Mouse (Mus musculus): ENCODE measurements around the gene Zcchc18. TPM values are rescaled to one million over a fixed set of nuclear protein-coding genes. Genes with fewer than 3 reads are reported as not detected.

Gene Zcchc18
- polyA plus RNA-seq, 1 experiment from 2014 or later: 94.4 TPM

DNA sequence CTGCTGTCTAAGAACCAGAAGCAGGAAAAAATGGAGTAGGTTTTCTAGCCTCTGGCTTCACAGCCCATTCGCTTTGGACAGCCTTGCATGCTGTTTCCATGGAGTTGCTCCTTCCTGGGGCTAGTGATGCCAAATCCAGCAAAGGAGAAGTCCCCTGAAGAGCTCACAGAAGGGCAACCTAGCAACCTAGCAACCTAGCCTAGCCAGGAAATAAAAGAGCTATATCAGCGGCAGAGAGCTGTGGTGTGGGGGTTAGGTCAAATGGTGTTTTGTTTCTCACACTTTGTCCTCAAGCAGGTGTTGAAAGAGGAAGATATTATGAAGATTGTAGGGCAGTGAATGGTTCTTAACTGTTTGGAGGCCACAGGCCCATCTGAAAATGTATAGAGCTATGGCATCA is 1.7 kb upstream of the Zcchc18 start:
- Histone ChIP-seq H3K36me3 (ENCODE audit: control insufficient read depth, insufficient read depth, low read length) (no peaks in the 10 kb centered on the region), H3K4me2 (ENCODE audit: low read depth, low read length, severe bottlenecking) (no peak overlapping the region), H3K27me3 (ENCODE audit: control insufficient read depth, insufficient read depth, low read length) (peaks cover 2% of the 10 kb centered on the region; the same call in 1 of the 2 replicates), H3K9ac (ENCODE audit: low read length) (no peak overlapping the region), H3K27ac (ENCODE audit: low read depth, low read length) (no peak overlapping the region), H3K4me3 (ENCODE audit: low read depth, low read length) (no peak overlapping the region), H3K9me3 (ENCODE audit: control insufficient read depth, low read length) (no peaks in the 10 kb centered on the region), H3K4me1 (replicated peaks; ENCODE audit: control insufficient read depth, insufficient read depth, low read length) (no peaks in the 10 kb centered on the region)
- no peak for DNase-seq (ENCODE audit: low spot score)
- WGBS: 48% methylated on average over 2 of the region's 2 CpGs
- no peak for ATAC-seq (replicated peaks; ENCODE audit: low FRiP score)

DNA sequence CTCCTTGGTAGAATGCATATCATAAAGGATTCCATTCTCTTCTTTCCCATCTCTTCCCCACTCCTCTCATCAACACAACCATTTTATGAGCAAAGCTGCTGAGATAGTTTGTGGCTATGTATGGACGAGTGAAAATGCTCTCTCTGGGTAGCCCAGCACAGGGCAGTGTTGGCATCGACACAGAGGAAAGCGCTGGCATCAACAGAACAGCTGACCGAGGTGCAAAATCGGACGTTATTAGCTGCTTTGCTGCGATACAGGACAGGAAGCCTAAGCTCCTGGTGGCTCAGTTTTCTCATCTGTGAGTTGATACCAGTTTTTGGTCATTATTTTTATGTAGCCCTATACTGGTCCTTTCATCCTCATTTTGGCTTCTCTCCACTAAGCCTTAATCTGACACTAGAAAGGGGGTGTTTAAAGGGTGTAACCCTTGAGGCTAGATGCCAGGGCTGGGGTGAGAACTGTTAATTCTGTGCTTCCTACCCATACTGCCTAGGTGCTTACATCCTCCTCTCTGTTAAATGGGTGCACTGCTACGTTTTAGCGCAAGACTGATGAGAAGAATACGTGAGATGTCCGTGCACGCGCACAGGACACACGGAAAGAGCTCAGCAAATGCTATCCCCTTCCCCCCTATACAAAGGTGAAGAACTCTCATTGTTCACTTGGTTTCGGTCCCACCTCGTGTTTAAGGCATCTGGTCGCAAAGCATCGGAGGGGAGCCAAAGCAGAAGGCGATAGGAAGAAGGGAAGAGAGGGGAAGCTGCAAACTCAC is 577 bp upstream of the Zcchc18 start:
- Histone ChIP-seq H3K4me1 (replicated peaks; ENCODE audit: control insufficient read depth, insufficient read depth, low read length) (no peaks in the 10 kb centered on the region), H3K36me3 (ENCODE audit: control insufficient read depth, insufficient read depth, low read length) (no peaks in the 10 kb centered on the region), H3K4me2 (ENCODE audit: low read depth, low read length, severe bottlenecking) (peak overlapping the region; percentile 57), H3K9ac (ENCODE audit: low read length) (peak overlapping the region; percentile 54), H3K4me3 (ENCODE audit: low read depth, low read length) (peak overlapping the region; percentile 33), H3K9me3 (ENCODE audit: control insufficient read depth, low read length) (no peaks in the 10 kb centered on the region), H3K27me3 (ENCODE audit: control insufficient read depth, insufficient read depth, low read length) (peaks cover 2% of the 10 kb centered on the region; the same call in 1 of the 2 replicates), H3K27ac (ENCODE audit: low read depth, low read length) (no peak overlapping the region; the same call in 1 of the 2 replicates)
- ATAC-seq (replicated peaks; ENCODE audit: low FRiP score) (peak; percentile 59), DNase-seq (ENCODE audit: low spot score) (no peak)
- 27% methylated on average over 19 of the region's 19 CpGs for whole genome bisulfite sequencing

DNA sequence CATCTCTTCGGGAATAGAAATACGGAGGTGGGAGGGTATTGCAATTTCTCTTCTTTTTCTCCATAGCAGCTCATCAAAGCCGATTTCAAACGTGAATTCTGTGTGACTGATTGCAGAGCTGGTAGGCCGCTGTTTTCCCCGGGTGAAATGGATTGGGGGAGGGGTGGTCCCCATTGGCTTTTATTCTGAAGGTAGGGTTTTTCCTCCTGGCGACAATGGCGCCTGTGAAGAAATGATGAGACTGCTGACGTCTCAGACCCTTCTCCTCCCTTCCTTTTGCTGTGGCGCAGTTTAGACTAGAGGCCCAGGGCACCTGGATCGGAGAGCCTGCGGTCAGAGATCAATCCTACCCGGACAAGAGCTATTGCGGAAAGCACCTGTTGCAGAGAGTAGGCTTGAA is 686 bp downstream of the Zcchc18 start:
- peak; percentile 59 for DNase-seq (ENCODE audit: low spot score)
- Histone ChIP-seq H3K9ac (ENCODE audit: low read length) (peak overlapping the region; percentile 57), H3K27ac (ENCODE audit: low read depth, low read length) (peak overlapping the region; percentile 59), H3K4me2 (ENCODE audit: low read depth, low read length, severe bottlenecking) (peak overlapping the region; percentile 53), H3K4me1 (replicated peaks; ENCODE audit: control insufficient read depth, insufficient read depth, low read length) (no peaks in the 10 kb centered on the region), H3K36me3 (ENCODE audit: control insufficient read depth, insufficient read depth, low read length) (no peaks in the 10 kb centered on the region), H3K4me3 (ENCODE audit: low read depth, low read length) (peak overlapping the region; percentile 33), H3K27me3 (ENCODE audit: control insufficient read depth, insufficient read depth, low read length) (peaks cover 2% of the 10 kb centered on the region; the same call in 1 of the 2 replicates), H3K9me3 (ENCODE audit: control insufficient read depth, low read length) (no peaks in the 10 kb centered on the region)
- ATAC-seq (replicated peaks; ENCODE audit: low FRiP score): no peak
- WGBS: 23% methylated on average over 14 of the region's 14 CpGs

DNA sequence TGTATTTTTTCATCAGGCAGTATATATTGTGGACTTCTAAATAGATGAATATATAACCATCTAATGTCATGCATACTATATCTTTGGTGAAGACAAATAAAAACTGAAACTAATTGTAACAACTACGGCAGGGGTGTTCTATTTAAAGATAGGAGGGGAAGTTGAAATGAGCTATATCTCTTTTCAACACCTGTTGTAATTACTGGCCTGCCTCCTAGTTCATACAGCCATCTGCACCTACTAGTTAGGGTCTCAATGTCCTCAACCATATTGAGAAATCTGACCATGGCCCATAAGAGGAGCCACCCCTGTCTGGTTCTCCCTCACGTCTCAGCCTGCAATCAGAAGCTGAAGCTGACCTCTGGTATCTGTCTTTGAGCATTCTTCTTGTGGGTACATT is 3.3 kb downstream of the Zcchc18 start:
- H3K36me3 ChIP-seq (ENCODE audit: control insufficient read depth, insufficient read depth, low read length): no peaks in the 10 kb centered on the region
- H3K4me2 ChIP-seq (ENCODE audit: low read depth, low read length, severe bottlenecking): no peak overlapping the region
- no peak overlapping the region for H3K4me3 ChIP-seq (ENCODE audit: low read depth, low read length)
- no peaks in the 10 kb centered on the region for H3K9me3 ChIP-seq (ENCODE audit: control insufficient read depth, low read length)
- WGBS: 87% methylated on average over 2 of the region's 2 CpGs
- H3K9ac ChIP-seq (ENCODE audit: low read length): no peak overlapping the region
- H3K27me3 ChIP-seq (ENCODE audit: control insufficient read depth, insufficient read depth, low read length): peaks cover 2% of the 10 kb centered on the region; the same call in 1 of the 2 replicates
- no peaks in the 10 kb centered on the region for H3K4me1 ChIP-seq (replicated peaks; ENCODE audit: control insufficient read depth, insufficient read depth, low read length)
- ATAC-seq (replicated peaks; ENCODE audit: low FRiP score) (no peak), DNase-seq (ENCODE audit: low spot score) (no peak)
- no peak overlapping the region for H3K27ac ChIP-seq (ENCODE audit: low read depth, low read length)

DNA sequence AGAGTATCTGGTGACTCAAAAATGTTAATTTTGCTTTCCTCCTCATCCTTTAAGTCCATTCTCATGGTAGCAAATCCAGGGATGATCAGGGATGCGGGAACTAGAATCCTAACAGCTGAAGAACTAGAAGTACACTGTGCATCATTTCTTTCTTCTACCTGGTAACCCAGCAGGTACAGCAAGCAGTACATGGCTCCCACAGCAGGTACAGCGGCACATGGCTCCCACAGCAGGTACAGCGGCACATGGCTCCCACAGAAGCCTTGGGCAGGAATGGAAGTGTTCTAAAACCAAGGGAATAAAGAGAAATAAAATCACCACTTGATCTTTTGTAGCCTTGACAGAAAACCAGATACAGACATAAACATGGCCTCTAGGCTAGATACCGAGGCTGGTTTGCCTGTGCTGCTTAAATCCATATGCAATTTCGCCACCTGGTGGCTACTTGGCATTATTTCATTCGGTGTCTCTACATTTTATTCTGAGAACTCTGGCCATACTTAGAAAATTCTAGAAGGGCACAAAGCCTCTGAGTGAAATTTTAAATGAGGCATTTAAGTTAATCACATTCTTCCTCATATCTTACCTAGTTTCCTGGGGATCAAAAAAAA is 22.2 kb downstream of the Zcchc18 start:
- H3K4me3 ChIP-seq (ENCODE audit: low read depth, low read length): no peak overlapping the region
- H3K9ac ChIP-seq (ENCODE audit: low read length): no peak overlapping the region
- WGBS: 54% methylated on average over 6 of the region's 6 CpGs
- no peak overlapping the region for H3K4me2 ChIP-seq (ENCODE audit: low read depth, low read length, severe bottlenecking)
- peak; percentile 51; the same call in 1 of the 2 replicates for ATAC-seq (replicated peaks; ENCODE audit: low FRiP score)
- H3K9me3 ChIP-seq (ENCODE audit: control insufficient read depth, low read length): no peaks in the 10 kb centered on the region
- DNase-seq (ENCODE audit: low spot score): no peak
- no peaks in the 10 kb centered on the region; the same call in 1 of the 2 replicates for H3K36me3 ChIP-seq (ENCODE audit: control insufficient read depth, insufficient read depth, low read length)
- no peaks in the 10 kb centered on the region for H3K4me1 ChIP-seq (replicated peaks; ENCODE audit: control insufficient read depth, insufficient read depth, low read length)
- no peak overlapping the region for H3K27ac ChIP-seq (ENCODE audit: low read depth, low read length)
- H3K27me3 ChIP-seq (ENCODE audit: control insufficient read depth, insufficient read depth, low read length): no peaks in the 10 kb centered on the region

DNA sequence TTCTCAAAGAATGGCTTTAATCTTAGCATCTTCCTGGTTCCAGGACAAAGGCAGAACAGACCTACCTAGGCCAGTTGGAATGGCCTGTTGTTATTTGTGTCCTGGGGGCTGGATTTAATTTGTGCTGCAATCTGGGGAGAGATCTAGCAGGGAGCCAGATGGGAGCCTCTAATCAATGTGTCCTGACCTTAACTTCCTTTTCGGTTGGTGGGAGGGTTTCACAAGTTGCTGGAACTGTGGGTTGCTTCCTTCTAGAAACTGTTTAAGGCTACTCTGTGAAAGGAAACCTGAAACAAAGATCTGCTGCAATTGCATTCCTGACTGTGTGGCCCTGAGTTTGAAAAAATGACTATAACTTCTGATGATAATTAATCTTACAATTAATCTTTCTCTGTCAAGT is 24.7 kb downstream of the Zcchc18 start:
- Histone ChIP-seq H3K27me3 (ENCODE audit: control insufficient read depth, insufficient read depth, low read length) (no peaks in the 10 kb centered on the region), H3K27ac (ENCODE audit: low read depth, low read length) (no peak overlapping the region), H3K4me2 (ENCODE audit: low read depth, low read length, severe bottlenecking) (no peak overlapping the region), H3K9me3 (ENCODE audit: control insufficient read depth, low read length) (no peaks in the 10 kb centered on the region), H3K9ac (ENCODE audit: low read length) (no peak overlapping the region), H3K36me3 (ENCODE audit: control insufficient read depth, insufficient read depth, low read length) (no peaks in the 10 kb centered on the region; the same call in 1 of the 2 replicates), H3K4me3 (ENCODE audit: low read depth, low read length) (no peak overlapping the region), H3K4me1 (replicated peaks; ENCODE audit: control insufficient read depth, insufficient read depth, low read length) (no peaks in the 10 kb centered on the region)
- ATAC-seq (replicated peaks; ENCODE audit: low FRiP score) (no peak), DNase-seq (ENCODE audit: low spot score) (no peak)
- 74% methylated on average over 1 of the region's 1 CpGs for WGBS

DNA sequence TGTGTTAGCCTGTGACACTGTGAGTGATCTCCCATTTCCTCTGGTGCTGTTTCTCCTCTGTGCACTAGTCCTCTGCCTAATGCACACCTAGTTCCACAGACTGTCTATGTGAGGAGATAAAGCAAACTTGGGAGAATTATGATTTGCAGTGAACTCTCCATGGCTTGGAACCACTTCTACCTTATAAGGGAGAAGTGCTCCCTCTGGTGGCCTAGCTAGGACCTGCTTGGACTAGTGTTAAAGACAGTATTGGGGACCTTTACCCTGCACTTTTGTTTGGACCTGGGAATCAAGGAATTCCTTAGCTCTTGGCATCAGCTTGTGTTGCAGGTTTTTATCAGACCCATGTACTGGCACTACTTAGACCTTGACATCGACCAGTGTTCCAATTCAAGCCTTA is 26.4 kb downstream of the Zcchc18 start:
- no peak overlapping the region for H3K4me2 ChIP-seq (ENCODE audit: low read depth, low read length, severe bottlenecking)
- no peaks in the 10 kb centered on the region; the same call in 1 of the 2 replicates for H3K36me3 ChIP-seq (ENCODE audit: control insufficient read depth, insufficient read depth, low read length)
- H3K27ac ChIP-seq (ENCODE audit: low read depth, low read length): no peak overlapping the region
- no peaks in the 10 kb centered on the region for H3K9me3 ChIP-seq (ENCODE audit: control insufficient read depth, low read length)
- WGBS: 27% methylated on average over 1 of the region's 1 CpGs
- H3K4me1 ChIP-seq (replicated peaks; ENCODE audit: control insufficient read depth, insufficient read depth, low read length): no peaks in the 10 kb centered on the region
- H3K4me3 ChIP-seq (ENCODE audit: low read depth, low read length): no peak overlapping the region
- no peak overlapping the region for H3K9ac ChIP-seq (ENCODE audit: low read length)
- no peaks in the 10 kb centered on the region for H3K27me3 ChIP-seq (ENCODE audit: control insufficient read depth, insufficient read depth, low read length)
- ATAC-seq (replicated peaks; ENCODE audit: low FRiP score) (no peak), DNase-seq (ENCODE audit: low spot score) (peak; percentile 58)

DNA sequence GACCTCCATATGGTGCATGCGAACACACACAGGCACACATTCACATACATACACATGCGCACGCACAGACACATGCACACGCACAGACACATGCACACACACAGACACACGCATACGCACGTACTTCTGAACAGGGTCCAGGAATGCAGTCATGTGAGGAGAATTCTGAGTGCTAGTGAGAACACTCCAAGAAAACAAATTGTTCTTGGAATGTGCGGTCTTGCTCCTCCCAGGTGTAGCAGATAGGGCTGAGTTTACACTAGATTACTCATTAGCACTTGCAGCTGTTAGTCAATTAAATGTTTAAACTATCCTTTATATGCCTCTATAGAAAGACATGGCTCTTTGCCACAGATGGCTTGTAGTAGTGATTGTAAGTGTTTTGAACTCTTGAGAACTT is 38.0 kb downstream of the Zcchc18 start:
- no peaks in the 10 kb centered on the region for H3K27me3 ChIP-seq (ENCODE audit: control insufficient read depth, insufficient read depth, low read length)

More for the DNA sequence above, 38.0 kb downstream of the Zcchc18 start:
- 93% methylated on average over 8 of the region's 8 CpGs for WGBS
- Histone ChIP-seq H3K9me3 (ENCODE audit: control insufficient read depth, low read length) (no peaks in the 10 kb centered on the region), H3K27ac (ENCODE audit: low read depth, low read length) (no peak overlapping the region), H3K4me2 (ENCODE audit: low read depth, low read length, severe bottlenecking) (no peak overlapping the region), H3K36me3 (ENCODE audit: control insufficient read depth, insufficient read depth, low read length) (no peaks in the 10 kb centered on the region), H3K4me3 (ENCODE audit: low read depth, low read length) (no peak overlapping the region), H3K4me1 (replicated peaks; ENCODE audit: control insufficient read depth, insufficient read depth, low read length) (no peaks in the 10 kb centered on the region), H3K9ac (ENCODE audit: low read length) (no peak overlapping the region)
- ATAC-seq (replicated peaks; ENCODE audit: low FRiP score): no peak
- no peak for DNase-seq (ENCODE audit: low spot score)

Measured in forebrain, embryonic 11.5 days (tissue).